Mouse (Mus musculus): ENCODE data around the gene Enpp5.

DNA sequence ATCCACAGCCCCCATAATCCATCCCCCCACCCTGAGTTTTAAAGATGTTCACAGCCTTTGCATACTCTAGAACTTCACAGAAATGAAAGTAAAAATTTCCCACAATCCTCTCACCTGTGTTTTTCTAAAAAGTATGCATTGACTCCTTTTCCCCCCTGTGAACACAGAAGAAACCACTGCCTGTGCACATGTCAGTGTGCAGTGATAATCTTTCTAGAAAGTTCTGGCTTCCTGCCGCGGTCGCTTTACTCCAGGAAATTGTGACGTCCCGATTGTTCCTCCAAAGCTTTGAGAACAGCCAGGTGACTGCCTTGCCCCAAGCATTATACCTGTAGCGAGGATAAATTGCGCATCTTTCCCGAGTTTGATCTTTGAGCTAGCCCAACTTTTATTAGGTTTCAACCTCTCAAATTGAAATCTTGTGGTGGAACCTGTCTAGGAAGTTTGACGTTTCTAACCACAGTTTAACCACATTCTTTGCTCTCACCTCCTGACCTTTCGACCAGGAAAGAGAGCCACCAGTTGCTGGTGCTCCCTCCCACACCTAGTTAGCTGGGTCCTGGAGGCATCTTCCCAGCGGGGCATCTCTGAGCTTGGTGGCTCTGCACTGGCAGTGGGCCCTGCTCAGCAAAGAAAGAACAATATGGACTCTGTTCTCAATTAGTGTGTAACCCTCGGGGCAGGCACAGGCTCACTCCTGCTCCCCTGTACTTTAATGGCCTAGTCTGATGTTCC lies 42.9 kb downstream of the Enpp5 start:
- TF ChIP-seq CEBPB (IDR thresholded peaks at IDR 0.05; ENCODE audit: insufficient read depth, poor library complexity, severe bottlenecking) (no peak), POLR2AphosphoS2 (IDR thresholded peaks at IDR 0.05; ENCODE audit: insufficient read length, low read depth) (no peak), TCF12 (IDR thresholded peaks at IDR 0.05; ENCODE audit: insufficient read depth, poor library complexity, severe bottlenecking) (no peak), MYOD1 (IDR thresholded peaks at IDR 0.05; ENCODE audit: control insufficient read depth in 1 of 3, insufficient read length in 2 of 3, low read depth in 2 of 3) (no peak), POLR2A (IDR thresholded peaks at IDR 0.05; ENCODE audit: insufficient read length, low read depth) (no peak), USF1 (IDR thresholded peaks at IDR 0.05; ENCODE audit: low read depth) (no peak), MYOG (IDR thresholded peaks at IDR 0.05; ENCODE audit: control insufficient read depth in 1 of 3, insufficient read depth in 1 of 3, insufficient read length in 2 of 3, low read depth in 2 of 3) (no peak), MAX (IDR thresholded peaks at IDR 0.05; ENCODE audit: low read depth) (no peak), TCF3 (IDR thresholded peaks at IDR 0.05; ENCODE audit: insufficient read length, low read depth) (no peak), E2F4 (IDR thresholded peaks at IDR 0.05; ENCODE audit: insufficient read depth) (no peak), SRF (IDR thresholded peaks at IDR 0.05; ENCODE audit: control insufficient read depth, insufficient read length, low read depth) (no peak)

Data from myocyte (in vitro differentiated cells).